Mouse (Mus musculus) CH12.LX (cell line): Measurements from ENCODE around the gene Uqcrq. TPM values are rescaled to one million over a fixed set of nuclear protein-coding genes. Genes with fewer than 3 reads are reported as not detected.

Experiments
- DNase-seq: peaks from one replicate; pipeline ENCODE4 v3.0.0-alpha.2; 2013; ENCODE audit errors: extremely low read depth
- H3K27ac ChIP-seq: 2 replicates; pipeline ENCODE4 v1.5.1; 2012; ENCODE audit warnings: low read depth, mild to moderate bottlenecking, control low read depth, moderate library complexity; ENCODE audit not compliant: insufficient read depth
- H3K27me3 ChIP-seq: replicated peaks from 2 replicates; pipeline ENCODE3; 2012; ENCODE audit warnings: inconsistent platforms
- H3K36me3 ChIP-seq, 2 experiments: replicated peaks in 1 of 2; 2 replicates each; pipeline versions ENCODE3 to v1.6.1; 2012; ENCODE audit warnings: inconsistent platforms in 1 of 2, low read length in 1 of 2, mild to moderate bottlenecking in 1 of 2, mixed read lengths in 1 of 2, moderate library complexity in 1 of 2; ENCODE audit not compliant: control insufficient read depth in 1 of 2, insufficient read depth in 1 of 2
- H3K4me1 ChIP-seq, 2 experiments: 2 replicates each; pipeline ENCODE4 v1.6.1; 2012; ENCODE audit warnings: inconsistent platforms in 1 of 2, moderate library complexity in 1 of 2; ENCODE audit not compliant: insufficient read depth in 2 of 2, control insufficient read depth in 1 of 2
- H3K4me2 ChIP-seq: 2 replicates; pipeline ENCODE4 v1.6.1; 2012; ENCODE audit warnings: low read depth, mild to moderate bottlenecking, control low read depth; ENCODE audit not compliant: poor library complexity, insufficient read depth, severe bottlenecking
- H3K4me3 ChIP-seq, 3 experiments: fragments of 150-350 bp in 1 of 3; sonication (generic) in 1 of 3; replicated peaks in 1 of 3; 2 replicates each; pipeline versions ENCODE3 to v1.5.1; 2011 to 2012; ENCODE audit warnings: low read depth in 2 of 3, low read length in 2 of 3, mild to moderate bottlenecking in 2 of 3, moderate library complexity in 2 of 3, control low read depth in 1 of 3, improper control_type of control experiment in 1 of 3, inconsistent platforms in 1 of 3, mixed read lengths in 1 of 3; ENCODE audit not compliant: poor library complexity in 1 of 3
- H3K79me2 ChIP-seq: replicated peaks from 2 replicates; pipeline ENCODE4 v1.6.1; 2012; ENCODE audit warnings: mild to moderate bottlenecking, moderate library complexity; ENCODE audit not compliant: control insufficient read depth, poor library complexity, insufficient read depth, severe bottlenecking; ENCODE audit errors: extremely low read depth
- H3K9ac ChIP-seq: 2 replicates; pipeline ENCODE4 v1.6.1; 2012; ENCODE audit warnings: low read depth, mild to moderate bottlenecking, control low read depth, moderate library complexity; ENCODE audit not compliant: insufficient read depth
- H3K9me3 ChIP-seq: replicated peaks from 2 replicates; pipeline ENCODE3; 2012; ENCODE audit warnings: low read length, inconsistent platforms, mixed read lengths
- BHLHE40 ChIP-seq: IDR thresholded peaks from 2 replicates; pipeline ENCODE4 v1.6.1; 2011; ENCODE audit warnings: mild to moderate bottlenecking, low read depth, low read length, improper control_type of control experiment
- CHD1 ChIP-seq: IDR thresholded peaks from 2 replicates; pipeline ENCODE4 v1.6.1; 2012; ENCODE audit warnings: low read depth, low read length, improper control_type of control experiment, inconsistent platforms
- CHD2 ChIP-seq: IDR thresholded peaks from 2 replicates; pipeline ENCODE4 v1.6.1; 2011; ENCODE audit warnings: low read length, improper control_type of control experiment
- CTCF ChIP-seq, 2 experiments: IDR thresholded peaks in 1 of 2; conservative IDR thresholded peaks in 1 of 2; 2 replicates each; pipeline ENCODE4 v1.5.1; 2011 to 2012; ENCODE audit warnings: low read depth in 2 of 2, low read length in 2 of 2, improper control_type of control experiment in 1 of 2, inconsistent platforms in 1 of 2, mild to moderate bottlenecking in 1 of 2, moderate library complexity in 1 of 2
- E2F4 ChIP-seq: IDR thresholded peaks from 2 replicates; pipeline ENCODE4 v1.6.1; 2011; ENCODE audit warnings: low read depth, low read length, improper control_type of control experiment; ENCODE audit not compliant: insufficient replicate concordance
- ELF1 ChIP-seq: IDR thresholded peaks from 2 replicates; pipeline ENCODE4 v1.6.1; 2014; ENCODE audit warnings: low read depth, mild to moderate bottlenecking, inconsistent platforms, low read length, improper control_type of control experiment
- HCFC1 ChIP-seq: IDR thresholded peaks from 2 replicates; pipeline ENCODE4 v1.6.1; 2012; ENCODE audit warnings: low read depth, mild to moderate bottlenecking, inconsistent platforms, low read length, improper control_type of control experiment
- JUN ChIP-seq: IDR thresholded peaks from 2 replicates; pipeline ENCODE4 v1.6.1; 2011; ENCODE audit warnings: low read depth, mild to moderate bottlenecking, low read length, improper control_type of control experiment, moderate library complexity; ENCODE audit not compliant: insufficient read depth
- JUND ChIP-seq: conservative IDR thresholded peaks from 2 replicates; pipeline ENCODE4 v1.6.1; 2011; ENCODE audit warnings: low read depth, low read length, improper control_type of control experiment
- KAT2A ChIP-seq: IDR thresholded peaks from 2 replicates; pipeline ENCODE4 v1.6.1; 2012; ENCODE audit warnings: low read length, improper control_type of control experiment, inconsistent platforms; ENCODE audit not compliant: insufficient replicate concordance
- MAFK ChIP-seq: IDR thresholded peaks from 2 replicates; pipeline ENCODE4 v1.6.1; 2011; ENCODE audit warnings: low read length, improper control_type of control experiment; ENCODE audit not compliant: insufficient replicate concordance
- MAZ ChIP-seq: IDR thresholded peaks from 2 replicates; pipeline ENCODE4 v1.6.1; 2012; ENCODE audit warnings: low read depth, mild to moderate bottlenecking, inconsistent platforms, low read length, improper control_type of control experiment, moderate library complexity
- MXI1 ChIP-seq: IDR thresholded peaks from 2 replicates; pipeline ENCODE4 v1.6.1; 2011; ENCODE audit warnings: mild to moderate bottlenecking, low read depth, low read length, improper control_type of control experiment
- MYC ChIP-seq: IDR thresholded peaks from 2 replicates; pipeline ENCODE4 v1.6.1; 2011; ENCODE audit warnings: low read depth, mild to moderate bottlenecking, improper control_type of control experiment, low read length
- NRF1 ChIP-seq: IDR thresholded peaks from 2 replicates; pipeline ENCODE4 v1.6.1; 2014; ENCODE audit warnings: low read depth, mild to moderate bottlenecking, inconsistent platforms, low read length, improper control_type of control experiment, moderate library complexity
- PAX5 ChIP-seq: IDR thresholded peaks from 2 replicates; pipeline ENCODE4 v1.6.1; 2012; ENCODE audit warnings: low read length, inconsistent platforms, mixed read lengths
- POLR2AphosphoS2 ChIP-seq: IDR thresholded peaks from 2 replicates; pipeline ENCODE4 v1.6.1; 2011; ENCODE audit warnings: low read depth, low read length, improper control_type of control experiment
- RAD21 ChIP-seq: IDR thresholded peaks from 2 replicates; pipeline ENCODE4 v1.6.1; 2011; ENCODE audit warnings: low read depth, mild to moderate bottlenecking, low read length, improper control_type of control experiment, moderate library complexity
- RCOR1 ChIP-seq: conservative IDR thresholded peaks from 2 replicates; pipeline ENCODE4 v1.6.1; 2012; ENCODE audit warnings: low read depth, mild to moderate bottlenecking, inconsistent platforms, low read length, improper control_type of control experiment
- TCF12 ChIP-seq: IDR thresholded peaks from 2 replicates; pipeline ENCODE4 v1.6.1; 2014; ENCODE audit warnings: low read depth, mild to moderate bottlenecking, inconsistent platforms, low read length, improper control_type of control experiment
- UBTF ChIP-seq: IDR thresholded peaks from 2 replicates; pipeline ENCODE4 v1.6.1; 2012; ENCODE audit warnings: low read depth, mild to moderate bottlenecking, inconsistent platforms, low read length, improper control_type of control experiment, moderate library complexity
- USF1 ChIP-seq: IDR thresholded peaks from 2 replicates; pipeline ENCODE4 v1.6.1; 2014; ENCODE audit warnings: low read depth, mild to moderate bottlenecking, inconsistent platforms, low read length, improper control_type of control experiment
- USF2 ChIP-seq: conservative IDR thresholded peaks from 2 replicates; pipeline ENCODE4 v1.6.1; 2011; ENCODE audit warnings: low read depth, low read length, improper control_type of control experiment
- ZC3H11A ChIP-seq: IDR thresholded peaks from 2 replicates; pipeline ENCODE4 v1.6.1; 2012; ENCODE audit warnings: low read depth, mild to moderate bottlenecking, inconsistent platforms, low read length, improper control_type of control experiment
- ZKSCAN1 ChIP-seq: IDR thresholded peaks from 2 replicates; pipeline ENCODE4 v1.6.1; 2012; ENCODE audit warnings: low read depth, inconsistent platforms, low read length, improper control_type of control experiment, borderline replicate concordance
- ZMIZ1 ChIP-seq: IDR thresholded peaks from 2 replicates; pipeline ENCODE4 v1.6.1; 2012; ENCODE audit warnings: low read depth, mild to moderate bottlenecking, inconsistent platforms, low read length, improper control_type of control experiment
- ZNF384 ChIP-seq: IDR thresholded peaks from 2 replicates; pipeline ENCODE4 v1.6.1; 2012; ENCODE audit warnings: low read depth, low read length, improper control_type of control experiment, inconsistent platforms
- dilution Hi-C: fragments of 300-500 bp; cut with MboI; formaldehyde crosslinking; loops from 2 replicates; pipeline ENCODE4 v1.14.3; 2020; ENCODE audit warnings: low sequenced_read_pairs; ENCODE audit not compliant: extremely low pct_unique_long_range_greater_than_20kb, extremely low pct_ligation_motif_present
- in situ Hi-C: fragments of 300-500 bp; cut with MboI; formaldehyde crosslinking; loops from 3 replicates; pipeline ENCODE4 v1.14.3; 2019; ENCODE audit warnings: low sequenced_read_pairs, low pct_ligation_motif_present, low pct_unique_long_range_greater_than_20kb, mixed read lengths
- polyA plus RNA-seq: library from polyadenylated mRNA; unstranded; fragments of >175 nt; gene quantifications from 2 replicates; pipeline ENCODE4 v1.2.1, GENCODE M21; 2012; ENCODE audit warnings: low read depth; ENCODE audit not compliant: insufficient read length
- total RNA-seq, 2 experiments: library from RNA; depleted of rRNA; stranded (reverse); fragments of 300-350 nt in 1 of 2; fragments of >200 nt in 1 of 2; gene quantifications; 2 replicates each; pipeline ENCODE4 v1.2.3; 2012 to 2014

Gene Uqcrq
- total and polyA plus RNA-seq, 3 experiments = 120 to 765 (median 168) TPM

GRCm38 (mm10) chr11:53425711-53426255, 4.8 kb downstream of the Uqcrq start:
- Histone ChIP-seq H3K27ac (no peak overlapping the region), H3K4me2 (no peak overlapping the region), H3K9me3 (no peaks in the 10 kb centered on the region), H3K4me1 (peaks cover 6 to 14% of the 10 kb centered on the region in 2 experiments), H3K4me3 (no peak overlapping the region), H3K79me2 (peaks cover 18% of the 10 kb centered on the region), H3K36me3 (peaks cover 15 to 65% of the 10 kb centered on the region in 2 experiments), H3K9ac (no peak overlapping the region), H3K27me3 (no peaks in the 10 kb centered on the region)
- DNase-seq = no peak
- dilution Hi-C loops (no loop called here), in situ Hi-C loops (no loop called here)
- no peak for TF ChIP-seq ZMIZ1
- TF ChIP-seq RCOR1 = no peak
- TF ChIP-seq MAFK = no peak
- no peak for TF ChIP-seq USF1
- no peak for TF ChIP-seq MAZ
- no peak for TF ChIP-seq JUND
- no peak for TF ChIP-seq CTCF (conservative IDR thresholded peaks at IDR 0.05 in 1 of 2, IDR thresholded peaks at IDR 0.05 in 1 of 2; ENCODE audit: low read depth in 2 of 2, low read length in 2 of 2)
- no peak for TF ChIP-seq ELF1
- no peak for TF ChIP-seq ZNF384
- TF ChIP-seq JUN = no peak
- TF ChIP-seq ZKSCAN1 = no peak
- no peak for TF ChIP-seq USF2
- no peak for TF ChIP-seq MXI1
- no peak for TF ChIP-seq KAT2A
- TF ChIP-seq RAD21 = no peak

DNA sequence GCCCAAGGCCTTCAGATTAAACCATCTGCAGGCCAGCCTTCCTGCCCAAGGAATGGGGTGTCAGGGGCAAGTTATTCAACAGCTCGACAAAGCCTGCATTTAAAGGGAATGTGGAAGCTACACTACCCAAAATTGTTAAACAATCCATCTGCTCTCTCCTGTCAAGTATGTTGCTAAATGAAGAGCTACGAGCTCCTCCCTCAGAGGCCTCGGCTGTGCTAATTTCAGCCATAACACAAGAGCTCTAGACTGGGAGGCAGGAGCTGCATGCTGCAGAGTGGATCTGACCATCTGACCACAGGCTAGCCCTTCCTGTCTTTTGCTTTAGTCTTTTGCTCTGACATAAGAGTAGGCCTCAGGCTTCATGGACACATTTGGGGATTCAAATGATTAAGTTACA, 5.4 kb downstream of the Uqcrq start:
- Histone ChIP-seq H3K9me3 (no peaks in the 10 kb centered on the region), H3K9ac (no peak overlapping the region), H3K36me3 (peaks cover 16 to 66% of the 10 kb centered on the region in 2 experiments), H3K4me2 (no peak overlapping the region), H3K27me3 (no peaks in the 10 kb centered on the region), H3K4me3 (no peak overlapping the region), H3K79me2 (peaks cover 15% of the 10 kb centered on the region), H3K4me1 (peaks cover 6 to 14% of the 10 kb centered on the region in 2 experiments), H3K27ac (no peak overlapping the region)
- TF ChIP-seq E2F4 (no peak), ZNF384 (no peak), POLR2AphosphoS2 (no peak), PAX5 (no peak), CHD1 (no peak), CHD2 (no peak), HCFC1 (no peak), USF1 (no peak), ELF1 (no peak), MAFK (no peak), ZC3H11A (no peak), NRF1 (no peak), TCF12 (no peak), UBTF (no peak), BHLHE40 (no peak), RCOR1 (no peak), MYC (no peak)
- dilution Hi-C loops (no loop called here), in situ Hi-C loops (no loop called here)
- DNase-seq = no peak
